Mouse (Mus musculus) lung, postnatal 0 days (tissue): ENCODE measurements around the gene Cptp. TPM values are rescaled to one million over a fixed set of nuclear protein-coding genes. Genes with fewer than 3 reads are reported as not detected.

Experiments
- ATAC-seq: fragments of 200-750 bp; cut with Nextera tagmentation; 2 replicates; pipeline ENCODE4 v1.8.0; 2017; ENCODE audit warnings: moderate library complexity
- DNase-seq: peaks from one replicate; pipeline ENCODE4 v3.0.0-alpha.2; 2016; ENCODE audit warnings: low spot score
- H3K27ac ChIP-seq: fragments of 300-500 bp; sonication (generic); 2 replicates; pipeline ENCODE4 v1.5.1; 2014; ENCODE audit warnings: antibody characterized with exemption, mild to moderate bottlenecking, low read length, mixed read lengths
- H3K27me3 ChIP-seq: fragments of 300-500 bp; sonication (generic); replicated peaks from 2 replicates; pipeline ENCODE4 v1.6.1; 2014; ENCODE audit warnings: low read length, mixed read lengths; ENCODE audit not compliant: insufficient read depth
- H3K36me3 ChIP-seq: fragments of 300-500 bp; sonication (generic); 2 replicates; pipeline ENCODE4 v1.6.1; 2014; ENCODE audit warnings: low read length, mixed read lengths; ENCODE audit not compliant: insufficient read depth
- H3K4me1 ChIP-seq: fragments of 300-500 bp; sonication (generic); 2 replicates; pipeline ENCODE4 v1.6.1; 2014; ENCODE audit warnings: antibody characterized with exemption, low read depth, low read length, mixed read lengths; ENCODE audit not compliant: insufficient read depth
- H3K4me2 ChIP-seq: fragments of 300-500 bp; sonication (generic); replicated peaks from 2 replicates; pipeline ENCODE4 v1.6.1; 2014; ENCODE audit warnings: low read depth, mild to moderate bottlenecking, low read length, moderate library complexity, mixed read lengths
- H3K4me3 ChIP-seq: fragments of 300-500 bp; sonication (generic); 2 replicates; pipeline ENCODE4 v1.5.1; 2014; ENCODE audit warnings: low read depth, low read length
- H3K9ac ChIP-seq: fragments of 300-500 bp; sonication (generic); replicated peaks from 2 replicates; pipeline ENCODE4 v1.6.1; 2014; ENCODE audit warnings: low read depth, mild to moderate bottlenecking
- H3K9me3 ChIP-seq: fragments of 300-500 bp; sonication (generic); 2 replicates; pipeline ENCODE4 v1.6.1; 2016; ENCODE audit warnings: low read length, mixed read lengths
- CTCF ChIP-seq: IDR thresholded peaks from 2 replicates; pipeline ENCODE4 v1.5.1; 2016; ENCODE audit warnings: antibody characterized with exemption, mild to moderate bottlenecking
- EP300 ChIP-seq: IDR thresholded peaks from 2 replicates; pipeline ENCODE4 v1.6.1; 2016; ENCODE audit warnings: antibody characterized with exemption, mild to moderate bottlenecking, control low read depth
- WGBS: fragments of 180-500 bp; shearing (Covaris S2); extraction: QIAGEN DNeasy Blood & Tissue Kit; methylation state at CpG from one replicate; pipeline ENCODE4 v1.1.7; 2014; 5-methylcytosine and 5-hydroxymethylcytosine counted together
- polyA plus RNA-seq: library from polyadenylated mRNA; unstranded; fragments of >200 nt; fragmentation: Nextera tagmentation; extraction: Ambion mirVana; gene quantifications from 2 replicates; pipeline ENCODE4 v1.2.1, GENCODE M21; 2015

Gene Cptp
- polyA plus RNA-seq, 1 experiment from 2014 or later = 13.8 TPM

DNA sequence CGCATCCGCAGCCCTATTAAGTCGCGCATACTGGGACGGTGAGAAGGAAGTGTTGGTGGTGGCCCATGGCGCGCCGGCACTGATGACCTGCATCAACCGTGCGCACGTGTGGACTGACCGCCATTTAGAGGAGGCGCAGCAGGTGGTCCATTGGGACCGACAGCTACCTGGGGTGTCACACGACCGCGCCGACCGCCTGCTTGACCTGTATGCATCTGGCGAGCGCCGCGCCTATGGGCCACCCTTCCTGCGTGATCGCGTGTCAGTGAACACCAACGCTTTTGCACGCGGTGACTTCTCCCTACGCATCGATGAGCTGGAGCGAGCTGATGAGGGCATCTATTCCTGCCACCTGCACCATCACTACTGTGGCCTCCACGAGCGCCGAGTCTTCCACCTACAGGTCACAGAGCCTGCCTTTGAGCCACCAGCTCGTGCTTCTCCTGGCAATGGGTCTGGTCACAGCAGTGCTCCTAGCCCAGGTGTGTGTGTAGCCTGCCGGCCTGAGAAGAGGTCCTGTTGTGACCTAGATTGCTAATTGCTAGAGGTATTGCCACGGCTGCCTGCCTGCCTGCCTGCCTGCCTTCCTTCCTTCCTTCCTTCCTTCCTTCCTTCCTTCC is 27.5 kb downstream of the Cptp start:
- WGBS = 46% methylated on average over 38 of the region's 38 CpGs
- Histone ChIP-seq H3K4me3 (peak overlapping the region; percentile 51; the same call in 1 of the 2 replicates), H3K4me1 (peaks cover 9% of the 10 kb centered on the region; the same call in 1 of the 2 replicates), H3K9me3 (no peaks in the 10 kb centered on the region), H3K9ac (no peak overlapping the region), H3K36me3 (no peaks in the 10 kb centered on the region), H3K27me3 (no peaks in the 10 kb centered on the region), H3K27ac (no peak overlapping the region), H3K4me2 (peak overlapping the region; percentile 97)
- ATAC-seq (no peak), DNase-seq (no peak)
- TF ChIP-seq EP300 (no peak), CTCF (no peak)

DNA sequence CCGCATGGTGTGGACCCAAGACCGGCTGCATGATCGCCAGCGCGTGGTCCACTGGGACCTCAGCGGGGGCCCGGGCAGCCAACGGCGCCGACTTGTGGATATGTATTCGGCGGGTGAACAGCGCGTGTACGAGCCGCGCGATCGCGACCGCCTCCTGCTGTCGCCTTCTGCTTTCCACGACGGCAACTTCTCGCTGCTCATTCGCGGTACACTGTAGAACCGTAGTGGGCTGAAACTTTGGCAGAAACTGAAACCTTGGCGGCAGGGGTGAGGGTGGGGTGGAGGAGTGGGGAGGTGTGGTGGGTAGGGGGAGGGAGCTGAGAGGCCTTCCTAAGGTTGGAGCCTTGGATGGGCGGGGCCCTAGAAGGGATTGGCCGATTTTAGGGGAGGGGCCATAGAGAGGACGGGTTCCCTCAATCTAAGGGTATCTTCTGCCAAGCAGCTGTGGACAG is 28.2 kb downstream of the Cptp start:
- WGBS = under 1% methylated on average over 31 of the region's 32 CpGs
- TF ChIP-seq EP300 (no peak), CTCF (peak; percentile 68)

DNA sequence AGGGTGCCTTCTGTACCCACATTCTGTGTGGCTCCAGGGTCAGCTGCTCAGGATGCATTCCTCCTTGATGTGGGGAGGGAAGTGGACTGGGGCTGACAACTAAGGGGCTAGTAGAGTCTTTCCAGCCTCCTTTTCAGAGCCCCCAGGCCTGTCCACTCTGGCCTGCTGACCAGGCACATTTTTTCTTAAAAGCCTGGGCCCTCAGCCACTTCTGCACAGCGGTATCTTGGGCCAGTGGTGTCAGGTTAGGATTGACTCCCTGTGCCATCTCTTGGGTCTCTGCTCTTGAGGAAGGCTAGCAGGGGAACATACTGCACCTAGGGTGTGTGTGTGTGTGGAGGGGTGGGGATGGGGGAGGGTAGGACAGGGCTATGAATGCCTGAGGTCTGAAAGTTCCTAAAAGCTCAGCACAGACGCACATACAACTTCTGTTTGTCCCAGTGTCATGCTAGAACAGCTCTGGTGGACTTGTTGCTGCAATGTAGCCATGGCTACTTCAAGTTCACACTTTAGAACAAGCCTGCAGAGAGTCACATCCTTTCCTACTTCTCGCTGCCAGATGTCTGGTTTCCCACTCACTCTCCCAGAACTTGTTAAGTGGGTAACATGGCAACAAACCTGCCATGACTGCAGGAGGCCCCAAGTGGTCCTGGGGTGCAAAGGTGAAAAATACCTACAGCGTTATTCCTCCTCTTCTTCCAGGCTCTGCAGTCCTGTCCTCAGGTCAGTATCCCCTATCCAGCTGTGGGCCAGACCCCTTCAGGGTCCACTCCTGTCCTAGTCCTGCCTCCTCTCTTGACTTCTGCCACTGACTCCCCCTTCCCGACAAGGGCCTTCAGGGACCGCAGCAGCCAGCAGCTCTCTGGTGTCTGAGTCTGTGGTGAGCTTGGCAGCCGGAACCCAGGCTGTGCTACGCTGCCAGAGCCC is 28.9 kb downstream of the Cptp start:
- H3K36me3 ChIP-seq = no peaks in the 10 kb centered on the region
- peak overlapping the region; percentile 97 for H3K4me2 ChIP-seq
- ATAC-seq = peak; percentile 0; the same call in 1 of the 2 replicates
- H3K4me1 ChIP-seq = peaks cover 5% of the 10 kb centered on the region; the same call in 1 of the 2 replicates
- peak overlapping the region; percentile 56 for H3K9ac ChIP-seq
- H3K27me3 ChIP-seq = no peaks in the 10 kb centered on the region
- peak; percentile 58 for DNase-seq
- no peak for TF ChIP-seq CTCF
- no peak for TF ChIP-seq EP300
- 16% methylated on average over 8 of the region's 8 CpGs for WGBS
- H3K9me3 ChIP-seq = no peaks in the 10 kb centered on the region
- H3K4me3 ChIP-seq = peak overlapping the region; percentile 51
- H3K27ac ChIP-seq = peak overlapping the region; percentile 90

More for the DNA sequence above, 28.2 kb downstream of the Cptp start:
- Histone ChIP-seq H3K4me2 (peak overlapping the region; percentile 97), H3K36me3 (no peaks in the 10 kb centered on the region), H3K4me1 (peaks cover 5% of the 10 kb centered on the region; the same call in 1 of the 2 replicates), H3K27me3 (no peaks in the 10 kb centered on the region), H3K9me3 (no peaks in the 10 kb centered on the region), H3K9ac (peak overlapping the region; percentile 56), H3K4me3 (peak overlapping the region; percentile 51), H3K27ac (peak overlapping the region; percentile 90)
- peak; percentile 22 for ATAC-seq
- peak; percentile 91 for DNase-seq

DNA sequence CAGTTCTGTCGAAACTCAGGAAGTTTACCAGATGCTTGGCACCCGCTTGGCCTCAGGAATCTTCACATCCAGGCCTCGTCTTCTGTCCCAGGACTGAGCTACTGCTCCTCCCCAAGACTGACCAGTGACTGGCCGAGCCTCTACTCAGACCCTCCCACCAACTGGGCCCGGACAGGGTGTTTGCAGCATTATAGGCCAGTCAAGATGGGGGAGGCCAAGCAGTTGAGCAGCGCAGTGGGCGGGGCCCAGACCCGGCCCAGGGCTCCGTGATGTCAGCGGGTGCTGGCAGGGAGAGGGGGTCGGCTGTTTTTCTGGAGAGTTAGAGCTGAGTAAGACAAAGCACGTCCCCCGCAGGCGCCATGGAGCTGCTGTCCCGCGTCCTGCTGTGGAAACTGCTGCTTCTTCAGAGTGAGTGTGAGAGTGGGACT is 29.7 kb downstream of the Cptp start, which contains the start of gene Mxra8:
TSS of gene Mxra8 (plus strand) at position 198 of the 428 bp plus-strand sequence.
- TF ChIP-seq CTCF = no peak
- TF ChIP-seq EP300 = peak; percentile 31; the same call in 1 of the 2 replicates
- 6% methylated on average over 16 of the region's 16 CpGs for WGBS
- Histone ChIP-seq H3K4me2 (peak within 1 kb of the TSS; percentile 97), H3K36me3 (no peaks in the 10 kb centered on the region), H3K9me3 (no peaks in the 10 kb centered on the region), H3K9ac (peak within 1 kb of the TSS; percentile 56), H3K27ac (peak within 1 kb of the TSS; percentile 92), H3K27me3 (no peaks in the 10 kb centered on the region), H3K4me3 (peak within 1 kb of the TSS; percentile 51), H3K4me1 (peaks cover 5% of the 10 kb centered on the region; the same call in 1 of the 2 replicates)
- ATAC-seq = peak; percentile 93
- DNase-seq = peak; percentile 97

DNA sequence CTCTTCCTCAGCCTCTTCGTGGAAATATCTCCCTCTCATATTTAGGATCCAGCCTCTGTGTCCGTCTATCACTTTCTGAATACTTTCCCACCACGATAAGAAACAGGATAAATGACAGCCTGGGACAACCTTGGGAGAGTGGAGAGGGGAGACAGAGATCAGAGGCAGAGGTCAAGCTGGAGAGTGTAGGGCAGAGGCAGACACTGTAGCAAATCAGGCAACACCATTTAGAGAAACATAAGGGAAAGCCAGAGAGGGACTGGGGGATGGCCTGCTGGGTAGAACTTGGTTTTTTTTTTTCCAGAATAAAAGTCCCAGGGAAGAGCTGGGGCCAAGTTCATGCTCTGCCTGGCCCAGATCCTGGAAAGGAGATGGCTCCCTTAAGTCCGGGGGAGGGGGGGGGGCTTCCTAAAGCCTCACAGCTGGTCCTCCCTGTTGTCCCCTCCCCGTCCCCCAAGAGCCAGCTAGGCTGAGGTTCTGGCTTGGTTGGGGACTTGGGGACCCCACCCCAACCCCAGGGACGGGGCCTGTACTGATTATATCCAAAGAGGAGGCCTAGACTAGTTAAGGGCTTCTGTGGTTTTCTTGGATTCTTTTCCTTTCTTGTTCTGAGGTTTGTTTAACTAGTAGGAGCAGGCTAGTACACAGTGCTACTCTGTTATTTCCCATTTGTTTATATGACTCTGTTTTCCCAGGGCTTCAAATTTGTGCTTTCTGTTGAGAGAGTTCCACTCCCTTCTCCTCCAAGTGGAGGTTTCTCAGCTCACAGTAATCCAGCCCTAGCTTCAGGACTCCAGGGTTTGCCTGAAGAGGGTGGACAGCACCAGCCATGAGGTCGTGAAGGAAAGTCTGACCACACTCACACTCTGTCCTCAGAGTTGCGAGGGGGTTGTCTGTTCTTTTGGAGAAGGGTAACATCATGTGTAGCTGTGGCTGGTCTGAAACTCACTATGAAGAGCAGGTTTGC is 30.8 kb downstream of the Cptp start:
- ATAC-seq (peak; percentile 27), DNase-seq (peak; percentile 93)
- no peak for TF ChIP-seq CTCF
- TF ChIP-seq EP300 = no peak
- no peak overlapping the region for H3K4me3 ChIP-seq
- 42% methylated on average over 8 of the region's 8 CpGs for WGBS
- no peaks in the 10 kb centered on the region for H3K9me3 ChIP-seq
- H3K4me2 ChIP-seq = peak overlapping the region; percentile 20; the same call in 1 of the 2 replicates
- H3K27ac ChIP-seq = peak overlapping the region; percentile 92
- H3K9ac ChIP-seq = no peak overlapping the region
- no peaks in the 10 kb centered on the region for H3K36me3 ChIP-seq
- H3K27me3 ChIP-seq = no peaks in the 10 kb centered on the region
- peaks cover 5% of the 10 kb centered on the region; the same call in 1 of the 2 replicates for H3K4me1 ChIP-seq
